Mouse (Mus musculus): Measurements from ENCODE around the gene F2rl1.

DNA sequence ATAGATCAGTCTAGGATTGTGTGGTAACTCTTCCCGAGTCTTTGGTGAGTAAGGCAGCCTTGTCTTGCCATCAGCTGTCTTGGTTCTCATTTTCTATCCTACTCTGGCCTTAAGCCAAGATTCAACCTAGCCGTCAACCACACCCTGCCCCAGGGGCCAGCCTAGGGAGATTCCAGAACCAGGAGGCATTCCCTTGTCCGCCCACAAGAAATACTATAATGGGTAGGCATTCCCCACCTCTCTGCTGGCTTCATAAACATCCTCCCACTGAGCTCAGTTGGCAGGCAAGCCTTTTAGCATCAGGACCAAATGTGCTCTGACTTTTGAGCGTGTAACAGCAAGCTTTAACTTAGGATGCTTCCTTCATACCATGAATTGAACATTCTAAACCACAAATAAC is 10.3 kb downstream of the F2rl1 start:
- no peak for TF ChIP-seq CTCF (conservative IDR thresholded peaks at IDR 0.05; ENCODE audit: insufficient read depth, insufficient read length, low read depth, low read length)
- TF ChIP-seq POLR2A (IDR thresholded peaks at IDR 0.05; ENCODE audit: low read depth, low read length), result no peak

Measured in kidney, adult 2 months (tissue).